Mouse (Mus musculus) macrophage (primary cell): ENCODE data around the gene Galk2. TPM values are rescaled to one million over a fixed set of nuclear protein-coding genes. Genes with fewer than 3 reads are reported as not detected.

Experiments used
- H3K27ac ChIP-seq: fragments of 350-480 bp; formaldehyde crosslinking; 2 replicates; pipeline ENCODE4 v1.9.0; 2021
- H3K36me3 ChIP-seq: fragments of 350-480 bp; formaldehyde crosslinking; 2 replicates; pipeline ENCODE4 v1.9.0; 2021; ENCODE audit errors: inconsistent target
- H3K4me3 ChIP-seq: fragments of 350-480 bp; formaldehyde crosslinking; 2 replicates; pipeline ENCODE4 v1.9.0; 2021; ENCODE audit errors: inconsistent target
- H3K79me2 ChIP-seq: fragments of 350-480 bp; formaldehyde crosslinking; 2 replicates; pipeline ENCODE4 v1.9.0; 2021; ENCODE audit errors: inconsistent target
- WGBS: methylation state at CpG from one replicate; pipeline ENCODE4 v1.1.7; 2026; ENCODE audit warnings: inconsistent platforms; ENCODE audit not compliant: missing documents; 5-methylcytosine and 5-hydroxymethylcytosine counted together
- polyA plus RNA-seq: library from polyadenylated mRNA; stranded (reverse); fragments of 250-400 nt; gene quantifications from 3 replicates; pipeline ENCODE4 v1.2.4, GENCODE M21; 2018; ENCODE audit warnings: inconsistent platforms

The Galk2 gene
- polyA plus RNA-seq, 1 experiment from 2014 or later: 64.7 TPM

DNA sequence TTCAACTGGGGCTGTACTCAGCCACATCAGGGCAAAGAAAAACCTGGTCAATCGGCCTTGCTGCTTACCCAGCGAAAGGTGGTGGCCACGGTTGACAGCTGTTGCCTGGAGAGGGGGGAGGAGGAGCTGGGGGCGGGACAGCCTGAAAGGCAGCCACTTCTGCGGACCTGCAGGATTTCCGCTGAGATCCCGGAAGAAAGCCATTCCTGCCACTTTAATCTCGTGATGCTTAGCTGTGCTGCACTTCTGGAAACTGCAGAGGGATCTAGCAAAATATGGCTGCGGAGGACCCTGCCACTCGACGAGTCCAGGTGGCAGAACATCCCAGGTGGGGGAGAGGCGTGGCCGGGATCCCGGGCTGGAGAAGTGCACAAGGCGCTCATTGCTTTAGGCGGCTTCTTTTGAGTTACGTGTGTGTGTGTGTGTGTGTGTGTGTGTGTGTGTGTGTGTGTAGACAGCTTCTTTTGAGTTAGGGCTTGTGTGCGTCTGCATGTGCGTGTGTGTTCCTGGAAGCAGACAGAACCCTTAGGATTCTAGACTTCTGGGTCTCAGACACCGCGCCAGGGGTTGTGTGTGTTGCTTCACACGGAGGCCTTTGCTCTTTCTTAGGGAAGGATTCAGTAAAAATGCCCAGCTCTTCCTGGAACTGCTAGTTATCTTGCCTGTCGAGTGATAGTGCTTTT, 7.3 kb downstream of the Galk2 start:
- WGBS: 3% methylated on average over 23 of the region's 23 CpGs
- Histone ChIP-seq H3K27ac (peak overlapping the region; percentile 81), H3K79me2 (peaks cover 52% of the 10 kb centered on the region), H3K4me3 (peak overlapping the region; percentile 84), H3K36me3 (peaks cover 12% of the 10 kb centered on the region; the same call in 1 of the 2 replicates)

DNA sequence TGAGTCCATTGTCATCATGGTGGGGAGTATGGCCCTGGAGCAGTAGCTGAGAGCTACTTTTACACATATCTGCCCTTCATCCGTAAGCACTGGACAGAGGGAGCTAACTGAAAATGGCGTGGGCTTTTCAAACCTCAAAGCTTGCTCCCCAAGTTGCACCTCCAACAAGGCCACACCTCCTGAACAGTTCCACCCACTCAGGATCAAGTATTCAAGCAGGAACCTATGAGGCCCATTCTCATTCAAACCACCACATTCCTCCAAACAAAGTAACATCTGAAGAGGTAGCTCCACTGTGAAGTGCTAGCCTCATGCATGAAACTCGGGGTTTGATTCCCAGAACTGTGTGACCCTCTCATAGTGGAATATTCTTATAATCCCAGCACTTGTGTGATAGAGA, 9.4 kb downstream of the Galk2 start:
- 97% methylated on average over 3 of the region's 3 CpGs for WGBS
- H3K4me3 ChIP-seq: no peak overlapping the region
- peaks cover 12% of the 10 kb centered on the region; the same call in 1 of the 2 replicates for H3K36me3 ChIP-seq
- no peak overlapping the region for H3K27ac ChIP-seq
- peaks cover 58% of the 10 kb centered on the region for H3K79me2 ChIP-seq

DNA sequence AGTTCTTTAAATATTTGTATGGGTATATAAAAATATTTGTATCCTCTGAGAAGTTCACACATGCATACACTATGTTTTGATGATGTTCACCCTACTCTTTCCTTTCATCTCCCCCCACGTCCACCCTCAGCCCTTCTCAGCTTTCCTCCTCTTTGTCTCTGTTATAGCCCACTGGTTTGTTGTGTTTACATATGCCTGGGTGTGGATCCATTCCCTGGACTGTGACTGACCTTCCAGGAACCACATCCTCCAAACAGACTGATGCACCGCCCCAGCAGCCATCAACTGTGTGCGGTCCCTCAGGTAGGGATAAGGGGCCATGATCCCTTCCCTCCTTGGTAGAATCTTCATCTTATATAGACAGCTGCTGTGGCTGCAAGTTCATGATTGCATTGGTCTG, 11.2 kb downstream of the Galk2 start:
- 100% methylated on average over 3 of the region's 3 CpGs for WGBS
- Histone ChIP-seq H3K4me3 (no peak overlapping the region), H3K27ac (no peak overlapping the region), H3K36me3 (peaks cover 12% of the 10 kb centered on the region; the same call in 1 of the 2 replicates), H3K79me2 (peaks cover 64% of the 10 kb centered on the region)

DNA sequence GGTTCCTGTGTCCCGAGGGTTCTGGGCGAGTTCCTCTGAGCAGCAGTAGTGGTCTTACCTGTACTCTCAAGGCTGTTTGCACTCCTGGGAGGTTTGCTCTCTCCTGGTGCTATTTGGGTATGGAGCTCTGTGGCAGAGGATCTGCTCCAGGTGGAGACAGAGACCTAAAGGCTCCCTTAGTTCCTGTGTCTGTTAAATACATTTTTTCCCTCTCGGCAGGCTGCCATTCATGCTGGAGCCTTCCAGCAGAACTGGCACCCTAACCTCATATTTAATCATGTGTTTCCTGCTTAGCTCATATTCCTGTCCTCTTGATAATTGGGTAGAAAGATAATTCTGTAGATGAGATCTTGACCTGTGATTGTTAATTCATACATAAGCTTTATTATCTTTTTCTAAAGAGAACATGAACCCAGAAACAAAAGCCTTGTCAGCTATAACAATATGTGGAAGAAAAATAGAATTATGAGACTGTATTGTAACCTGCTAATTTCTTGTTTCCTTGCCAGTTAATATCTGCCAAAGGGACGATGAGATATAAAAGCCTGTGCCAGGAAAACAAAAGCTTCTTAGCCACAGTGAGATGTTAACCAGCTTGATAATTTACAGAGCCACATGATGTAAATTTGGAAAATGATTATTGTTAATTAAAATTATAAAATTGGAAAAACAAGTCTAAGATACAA, 27.1 kb downstream of the Galk2 start:
- H3K4me3 ChIP-seq: no peak overlapping the region
- H3K79me2 ChIP-seq: peaks cover 68% of the 10 kb centered on the region
- peaks cover 23% of the 10 kb centered on the region for H3K36me3 ChIP-seq
- 100% methylated on average over 2 of the region's 4 CpGs for WGBS
- no peak overlapping the region for H3K27ac ChIP-seq

DNA sequence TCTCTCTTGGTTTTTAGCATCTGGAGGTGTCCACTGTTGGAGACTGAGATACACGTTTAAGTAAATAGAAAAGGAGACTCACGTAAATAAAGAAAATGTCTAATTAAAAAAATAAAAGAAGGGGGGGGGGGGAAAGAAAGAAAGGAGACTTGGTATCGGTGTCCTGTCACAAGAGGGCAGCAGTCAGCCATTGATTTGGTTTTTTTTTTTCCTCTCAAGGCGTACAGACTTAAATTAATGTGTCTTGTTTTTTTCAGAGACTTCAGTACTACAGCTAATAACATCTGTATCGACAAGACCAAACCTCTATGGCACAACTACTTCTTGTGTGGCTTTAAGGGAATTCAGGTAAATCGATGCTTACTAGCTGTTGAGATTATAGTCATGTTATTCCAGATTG, 34.2 kb downstream of the Galk2 start:
- Histone ChIP-seq H3K27ac (no peak overlapping the region), H3K36me3 (peaks cover 38% of the 10 kb centered on the region), H3K79me2 (no peaks in the 10 kb centered on the region), H3K4me3 (no peak overlapping the region)
- 60% methylated on average over 6 of the region's 6 CpGs for WGBS

DNA sequence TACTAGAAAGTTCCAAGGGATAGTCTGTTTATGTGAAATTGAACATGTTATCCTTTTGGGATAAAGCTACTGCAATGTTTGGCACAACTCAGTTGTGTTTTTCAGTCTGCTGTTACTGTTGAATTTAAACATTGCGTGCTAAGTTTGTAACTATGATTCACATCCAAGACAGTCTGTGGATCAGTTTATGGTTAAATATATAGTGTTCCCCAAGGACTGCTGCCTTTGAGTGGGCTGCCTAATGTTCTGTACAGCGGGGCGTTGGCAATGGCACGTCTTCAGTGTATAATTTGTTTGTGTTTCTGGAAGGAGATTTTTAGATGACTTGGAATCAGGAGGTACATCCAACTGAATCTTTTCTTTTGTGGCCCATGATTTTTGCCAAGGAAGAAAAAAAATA, 36.2 kb downstream of the Galk2 start:
- Histone ChIP-seq H3K36me3 (peaks cover 31% of the 10 kb centered on the region), H3K79me2 (no peaks in the 10 kb centered on the region), H3K27ac (no peak overlapping the region), H3K4me3 (no peak overlapping the region)
- WGBS: 99% methylated on average over 4 of the region's 4 CpGs

DNA sequence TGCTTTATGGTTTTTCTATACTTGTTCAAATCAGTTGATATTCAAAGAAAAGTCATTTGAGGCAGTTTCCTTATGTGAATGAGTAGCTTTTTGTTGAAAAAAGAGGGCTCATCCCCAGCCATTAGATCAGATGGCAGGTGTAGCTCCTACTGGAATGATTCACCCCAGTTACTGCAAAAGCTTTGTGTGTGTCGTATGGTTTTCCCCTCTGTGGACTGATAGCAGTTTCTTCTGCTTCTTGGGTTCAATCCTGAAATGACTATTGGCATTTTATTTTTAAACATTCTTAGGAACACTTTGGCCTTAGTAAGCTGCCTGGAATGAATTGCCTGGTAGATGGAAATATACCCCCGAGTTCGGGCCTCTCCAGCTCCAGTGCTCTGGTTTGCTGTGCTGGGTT, 37.4 kb downstream of the Galk2 start:
- WGBS: 98% methylated on average over 3 of the region's 3 CpGs
- no peak overlapping the region for H3K27ac ChIP-seq
- no peak overlapping the region for H3K4me3 ChIP-seq
- H3K79me2 ChIP-seq: no peaks in the 10 kb centered on the region
- H3K36me3 ChIP-seq: peaks cover 38% of the 10 kb centered on the region

DNA sequence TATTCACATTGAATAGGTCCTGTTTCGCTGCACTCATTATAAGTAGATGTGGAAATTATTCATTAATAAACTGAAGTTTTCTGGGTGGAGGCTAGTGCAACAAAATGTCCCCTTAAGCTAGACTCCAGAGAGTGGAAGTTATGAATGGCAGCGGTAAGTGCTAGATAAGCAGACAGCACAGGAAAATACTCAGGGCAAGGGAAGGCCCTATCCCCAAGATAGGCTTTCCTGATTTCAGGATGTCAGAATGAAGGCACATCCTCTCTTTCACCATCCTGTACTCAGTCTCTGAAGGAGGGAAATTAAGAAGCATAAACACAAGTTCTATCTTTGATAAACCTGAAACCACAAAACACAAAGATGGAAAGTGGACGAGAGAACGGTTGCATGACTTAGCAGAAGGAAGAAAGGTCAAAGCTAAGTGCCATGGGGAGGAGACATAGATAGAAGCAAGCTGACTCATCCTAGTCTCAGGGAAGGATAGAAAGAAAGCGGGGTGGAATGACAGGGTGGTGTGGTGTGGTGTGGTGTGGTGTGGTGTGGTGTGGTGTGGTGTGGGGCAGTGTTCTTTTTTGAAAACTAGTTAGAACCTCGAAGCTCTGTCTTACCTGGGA, 42.0 kb downstream of the Galk2 start:
- 59% methylated on average over 6 of the region's 6 CpGs for WGBS
- peaks cover 52% of the 10 kb centered on the region for H3K36me3 ChIP-seq
- no peak overlapping the region for H3K4me3 ChIP-seq
- no peaks in the 10 kb centered on the region for H3K79me2 ChIP-seq
- H3K27ac ChIP-seq: no peak overlapping the region

DNA sequence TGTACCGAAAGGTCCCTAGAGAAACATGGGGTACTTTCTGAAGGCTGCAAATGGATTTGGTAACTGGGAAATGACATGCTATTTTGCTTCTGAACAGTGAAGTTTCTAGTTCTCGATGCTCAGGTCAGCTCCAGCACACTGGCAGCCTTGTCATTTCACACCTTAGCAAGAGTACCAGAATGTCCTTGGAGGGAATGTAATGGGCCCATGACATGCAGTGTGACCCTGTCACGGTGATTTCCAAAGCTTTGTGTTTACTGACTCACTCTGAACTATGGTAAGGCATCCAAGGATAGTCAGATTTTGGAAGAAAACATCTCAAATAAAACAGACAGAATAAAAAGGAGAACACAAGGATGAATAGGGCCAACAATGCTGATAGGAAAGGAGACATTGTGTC, 42.5 kb downstream of the Galk2 start:
- Histone ChIP-seq H3K79me2 (no peaks in the 10 kb centered on the region), H3K27ac (no peak overlapping the region), H3K36me3 (peaks cover 57% of the 10 kb centered on the region), H3K4me3 (no peak overlapping the region)
- 90% methylated on average over 3 of the region's 3 CpGs for WGBS

DNA sequence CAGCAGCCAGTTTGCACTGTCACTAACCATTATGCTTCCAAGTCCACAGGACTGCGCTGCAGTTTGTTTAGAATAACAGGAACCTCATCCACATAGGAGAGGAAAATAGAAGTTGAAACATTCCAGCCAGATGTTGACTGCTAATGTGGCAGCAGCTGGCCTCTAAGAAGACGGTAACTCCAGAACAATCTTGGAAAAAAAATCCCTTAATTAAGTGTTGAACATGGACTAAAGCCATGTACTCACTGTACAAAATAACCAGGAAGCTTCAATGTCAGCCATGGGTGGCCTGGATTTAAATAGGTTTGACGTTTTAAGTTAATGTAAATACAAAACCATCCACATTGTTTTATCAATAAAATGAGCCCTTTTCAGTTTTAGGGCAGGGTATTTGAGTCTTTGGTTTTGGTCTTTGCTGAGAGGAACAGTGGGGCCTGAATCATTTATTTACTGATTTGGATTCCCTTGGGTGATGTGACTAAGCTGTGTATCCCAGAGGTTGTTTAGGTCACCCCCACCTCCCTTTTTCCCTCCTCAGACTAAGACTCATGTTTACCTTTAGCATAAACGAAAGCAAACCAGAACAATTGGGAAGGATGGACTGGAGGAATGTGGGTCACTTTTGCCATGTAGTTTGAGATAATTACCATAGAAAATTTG, 47.6 kb downstream of the Galk2 start:
- no peak overlapping the region for H3K4me3 ChIP-seq
- peaks cover 47% of the 10 kb centered on the region for H3K36me3 ChIP-seq
- H3K27ac ChIP-seq: no peak overlapping the region
- no peaks in the 10 kb centered on the region for H3K79me2 ChIP-seq
- WGBS: 96% methylated on average over 4 of the region's 4 CpGs

DNA sequence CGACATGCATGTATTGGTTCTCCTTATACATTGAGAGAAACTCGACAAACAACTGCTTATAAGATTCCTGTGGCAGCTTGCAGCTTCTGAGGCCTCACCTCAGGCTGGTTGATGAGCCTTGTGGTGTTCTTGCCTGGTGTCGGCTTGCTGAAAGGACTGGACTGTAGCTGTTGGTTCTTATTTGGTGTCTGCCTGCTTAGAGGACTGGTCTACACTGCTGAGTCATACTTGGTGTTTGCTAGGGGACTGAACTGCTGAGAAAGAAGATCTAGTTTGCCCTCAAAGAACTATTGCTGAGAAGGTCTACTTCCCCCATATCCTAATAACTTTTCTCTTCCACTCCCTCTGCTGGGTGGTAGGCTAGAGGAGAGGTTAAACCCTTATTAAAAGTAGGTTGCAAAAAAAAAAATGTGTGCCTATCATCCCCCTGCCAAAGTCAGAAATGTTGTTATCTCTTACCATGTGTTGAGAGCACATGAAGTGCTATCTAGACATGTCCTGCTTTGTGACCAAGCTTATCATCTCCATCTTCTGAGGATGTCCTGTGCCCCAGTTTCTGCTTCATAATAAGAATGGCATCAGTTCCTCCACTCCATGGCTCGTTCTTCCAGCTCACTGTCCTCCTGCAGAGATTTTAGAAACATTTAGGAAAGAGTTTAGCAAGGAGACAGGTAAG, 48.8 kb downstream of the Galk2 start:
- Histone ChIP-seq H3K79me2 (no peaks in the 10 kb centered on the region), H3K27ac (no peak overlapping the region), H3K4me3 (no peak overlapping the region), H3K36me3 (peaks cover 38% of the 10 kb centered on the region)
- 91% methylated on average over 4 of the region's 4 CpGs for WGBS

DNA sequence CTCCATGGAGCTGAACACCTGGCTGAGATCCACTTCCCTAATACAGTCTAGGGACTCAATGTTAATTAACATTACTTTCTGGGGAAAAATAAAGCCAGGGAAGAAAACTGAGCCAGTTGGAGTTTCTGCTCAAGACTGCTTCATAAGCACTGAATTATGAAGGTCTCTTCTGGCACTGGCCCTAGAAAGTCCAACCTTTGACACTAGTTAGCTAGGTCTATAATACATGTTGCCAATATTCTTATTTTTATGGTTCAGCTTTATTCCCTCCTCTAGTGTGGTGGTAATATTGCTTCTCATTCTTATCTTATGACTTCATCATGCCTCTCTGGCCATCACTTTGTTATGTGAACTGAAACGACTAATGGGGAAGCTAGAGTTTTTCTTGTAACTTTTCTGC, 55.3 kb downstream of the Galk2 start:
- 73% methylated on average over 1 of the region's 1 CpGs for WGBS
- H3K36me3 ChIP-seq: peaks cover 9% of the 10 kb centered on the region; the same call in 1 of the 2 replicates

DNA sequence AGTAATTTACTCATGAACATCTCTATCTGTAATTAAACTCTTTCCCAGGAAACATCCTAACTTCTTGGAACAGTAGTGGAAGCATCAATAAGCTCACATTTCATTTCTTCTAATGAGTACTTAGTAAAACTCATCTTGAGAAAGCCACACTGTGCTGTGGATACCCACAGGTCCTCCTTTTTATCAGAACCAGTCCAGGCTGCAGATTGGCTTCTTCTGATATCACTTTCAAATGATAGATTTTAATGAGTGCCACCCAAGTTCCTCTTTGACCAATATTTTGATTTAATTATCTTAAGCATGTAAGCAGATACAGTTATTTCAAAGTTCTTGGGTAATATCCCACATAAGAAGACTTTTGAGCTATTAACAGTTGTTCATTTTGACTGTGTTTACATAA, 55.8 kb downstream of the Galk2 start:
- no peak overlapping the region for H3K27ac ChIP-seq
- H3K36me3 ChIP-seq: peaks cover 9% of the 10 kb centered on the region; the same call in 1 of the 2 replicates
- H3K79me2 ChIP-seq: no peaks in the 10 kb centered on the region
- H3K4me3 ChIP-seq: no peak overlapping the region

More for the DNA sequence above, 55.3 kb downstream of the Galk2 start:
- Histone ChIP-seq H3K4me3 (no peak overlapping the region), H3K79me2 (no peaks in the 10 kb centered on the region), H3K27ac (no peak overlapping the region)

DNA sequence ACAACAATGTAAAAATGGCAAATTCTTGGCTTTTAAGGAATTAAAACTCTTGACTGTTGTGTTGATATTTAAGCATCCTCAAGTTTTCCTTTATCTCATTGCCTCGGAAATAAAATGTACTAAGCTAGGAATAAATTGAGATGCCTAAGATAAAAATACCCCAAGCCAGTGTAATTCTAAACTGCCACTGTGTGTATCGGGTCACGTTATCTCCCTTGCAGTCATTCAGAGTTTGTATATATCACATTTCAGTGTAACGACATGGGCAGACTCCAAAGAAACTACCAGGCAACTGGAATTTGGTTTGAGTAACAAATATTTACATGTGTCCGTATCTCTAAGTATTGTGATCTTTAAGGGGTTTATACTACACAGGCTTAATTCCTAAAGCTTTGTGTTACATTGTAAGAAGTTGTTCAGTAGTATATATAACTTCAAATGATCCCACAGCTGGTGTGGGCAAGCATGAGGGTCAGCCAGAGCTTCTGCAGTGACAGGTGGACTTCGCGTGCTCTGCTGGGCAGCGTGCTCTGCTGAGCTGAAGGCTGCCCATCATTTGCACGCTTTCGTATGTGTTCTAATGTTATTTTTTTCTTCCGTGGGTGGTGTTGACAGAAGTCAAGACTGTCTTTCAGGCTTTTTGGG, 57.9 kb downstream of the Galk2 start:
- Histone ChIP-seq H3K4me3 (no peak overlapping the region), H3K36me3 (peaks cover 22% of the 10 kb centered on the region; the same call in 1 of the 2 replicates), H3K27ac (no peak overlapping the region), H3K79me2 (no peaks in the 10 kb centered on the region)
- 99% methylated on average over 11 of the region's 11 CpGs for WGBS
